Mouse (Mus musculus) liver, postnatal 0 days (tissue): Measurements from ENCODE around the gene Gm5795. TPM values are rescaled to one million over a fixed set of nuclear protein-coding genes. Genes with fewer than 3 reads are reported as not detected.
A peak's percentile ranks its signal among the peaks of the same experiment; 100 is the strongest.
"Not testable (repeated sequence)": the region's sequence is repeated elsewhere in the genome, so short reads cannot be mapped to it uniquely, and the experiment has no call there.

Experiments used
- ATAC-seq: fragments of 200-750 bp; cut with Nextera tagmentation; 2 replicates; pipeline ENCODE4 v1.8.0; 2017; ENCODE audit warnings: mild to moderate bottlenecking, moderate library complexity
- DNase-seq: peaks from one replicate; pipeline ENCODE4 v3.0.0-alpha.2; 2016
- H3K27ac ChIP-seq: fragments of 300-500 bp; sonication (generic); 2 replicates; pipeline ENCODE4 v1.5.1; 2014; ENCODE audit warnings: antibody characterized with exemption, moderate library complexity, mild to moderate bottlenecking, low read depth
- H3K27me3 ChIP-seq: fragments of 300-500 bp; sonication (generic); 2 replicates; pipeline ENCODE4 v1.6.1; 2014; ENCODE audit warnings: low read length, control low read depth, mixed read lengths; ENCODE audit not compliant: insufficient read depth
- H3K36me3 ChIP-seq: fragments of 300-500 bp; sonication (generic); replicated peaks from 2 replicates; pipeline ENCODE4 v1.6.1; 2014; ENCODE audit warnings: mild to moderate bottlenecking, control low read depth, low read length, moderate library complexity, mixed read lengths; ENCODE audit not compliant: insufficient read depth
- H3K4me1 ChIP-seq: fragments of 300-500 bp; sonication (generic); 2 replicates; pipeline ENCODE4 v1.6.1; 2014; ENCODE audit warnings: antibody characterized with exemption, mild to moderate bottlenecking, control low read depth; ENCODE audit not compliant: insufficient read depth
- H3K4me2 ChIP-seq: fragments of 300-500 bp; sonication (generic); 2 replicates; pipeline ENCODE4 v1.6.1; 2014; ENCODE audit warnings: low read depth, mild to moderate bottlenecking, low read length, moderate library complexity, mixed read lengths
- H3K4me3 ChIP-seq: fragments of 300-500 bp; sonication (generic); 2 replicates; pipeline ENCODE4 v1.5.1; 2014; ENCODE audit warnings: low read depth, low read length
- H3K9ac ChIP-seq: fragments of 300-500 bp; sonication (generic); replicated peaks from 2 replicates; pipeline ENCODE4 v1.6.1; 2014; ENCODE audit warnings: mild to moderate bottlenecking, moderate library complexity
- H3K9me3 ChIP-seq: fragments of 300-500 bp; sonication (generic); 2 replicates; pipeline ENCODE4 v1.6.1; 2016; ENCODE audit warnings: mild to moderate bottlenecking, control low read depth, low read length, mixed read lengths
- CTCF ChIP-seq: sonication (generic); IDR thresholded peaks from 2 replicates; pipeline ENCODE4 v1.5.1; 2016; ENCODE audit warnings: antibody characterized with exemption, low read depth
- WGBS: fragments of 180-500 bp; shearing (Covaris S2); extraction: QIAGEN DNeasy Blood & Tissue Kit; methylation state at CpG from one replicate; pipeline ENCODE4 v1.1.7; 2014; ENCODE audit not compliant: insufficient replicate concordance; 5-methylcytosine and 5-hydroxymethylcytosine counted together
- polyA plus RNA-seq: library from polyadenylated mRNA; unstranded; fragments of >200 nt; fragmentation: Nextera tagmentation; extraction: Ambion mirVana; gene quantifications from 2 replicates; pipeline ENCODE4 v1.2.1, GENCODE M21; 2015

Gm5795 gene
- polyA plus RNA-seq: not detected in 2 replicates

DNA sequence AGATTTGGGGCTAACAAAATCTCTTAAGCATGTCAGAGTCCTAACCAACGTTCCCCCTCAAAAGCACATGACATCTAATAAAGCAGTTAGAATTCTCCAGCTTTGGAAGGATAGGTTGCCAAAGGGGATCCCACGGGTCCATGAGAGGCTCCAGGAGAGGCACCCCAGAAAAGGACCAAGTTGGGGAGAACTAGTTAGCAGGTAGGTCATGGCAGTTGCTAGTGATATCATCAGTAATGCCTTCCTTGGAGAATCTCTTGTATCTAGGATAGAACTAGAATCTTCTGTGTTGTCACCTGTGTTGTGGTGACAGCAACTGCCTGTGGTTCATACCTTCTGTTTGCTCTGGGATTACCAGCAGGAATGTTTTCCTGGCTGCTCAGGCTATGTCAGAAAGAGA is at the start of gene Gm5795:
Gene Gm5795 (plus strand): TSS at position 301 of the 400 bp plus-strand sequence.
- DNase-seq, H3K4me1 ChIP-seq, H3K4me3 ChIP-seq, H3K36me3 ChIP-seq, H3K27me3 ChIP-seq, ATAC-seq, H3K27ac ChIP-seq, H3K4me2 ChIP-seq, H3K9me3 ChIP-seq, H3K9ac ChIP-seq: not testable (repeated sequence)
- no CpG with 5 or more reads among the region's 2 CpGs for WGBS

- not testable (repeated sequence) for H3K27ac ChIP-seq, ATAC-seq, H3K9ac ChIP-seq, H3K9me3 ChIP-seq, H3K4me2 ChIP-seq, H3K36me3 ChIP-seq, H3K27me3 ChIP-seq, H3K4me1 ChIP-seq, H3K4me3 ChIP-seq
- 1% methylated on average over 19 of the region's 62 CpGs for WGBS
- peak; percentile 12 for DNase-seq
Observed at GRCm38 (mm10) chr14:3208272-3209152, 20.5 kb downstream of the Gm5795 start, which contains the start of gene D830030K20Rik. Gene D830030K20Rik (plus strand): TSS chr14:3208488.

DNA sequence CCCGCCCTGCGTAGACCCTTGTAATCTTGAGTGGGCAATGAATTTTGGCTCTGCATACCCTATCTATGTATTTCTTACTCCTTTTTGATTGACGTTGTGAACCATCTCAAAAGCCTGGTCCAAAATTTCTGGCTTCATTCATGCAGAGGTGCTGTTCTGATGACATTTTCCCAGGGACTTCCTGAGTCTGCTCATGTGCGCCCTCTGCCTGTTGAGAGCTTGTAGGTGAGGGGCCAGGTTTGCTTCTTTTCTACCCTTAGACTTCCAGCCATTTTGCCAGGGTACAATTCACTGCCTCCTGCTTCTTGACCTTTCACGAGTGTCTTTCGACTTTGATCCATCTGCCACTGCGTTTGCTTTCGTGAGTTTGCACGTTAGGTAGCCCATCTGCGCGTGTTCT is 21.3 kb downstream of the Gm5795 start:
- H3K4me2 ChIP-seq, H3K36me3 ChIP-seq, H3K27me3 ChIP-seq, H3K9me3 ChIP-seq, ATAC-seq, H3K4me3 ChIP-seq, H3K27ac ChIP-seq, H3K4me1 ChIP-seq, H3K9ac ChIP-seq: not testable (repeated sequence)
- DNase-seq: peak; percentile 8
- peak; percentile 32 for TF ChIP-seq CTCF
- 14% methylated on average over 9 of the region's 11 CpGs for WGBS

Other genes with a start within 250 kb of the Gm5795 start
- gene Gm2888, start 158.3 kb upstream of the Gm5795 start, polyA plus RNA-seq: not detected in 2 replicates
- gene Gm2897, start 139.0 kb upstream of the Gm5795 start, polyA plus RNA-seq: 0.14 TPM in 1 of 2 replicates, not detected in the other
- gene Gm10340, start 54.3 kb upstream of the Gm5795 start, polyA plus RNA-seq: not detected in 2 replicates
- 0.46 and 0.58 TPM in 2 replicates for gene D830030K20Rik, start 20.2 kb downstream of the Gm5795 start, polyA plus RNA-seq
- not detected in 2 replicates for gene Gm2956, start 144.4 kb downstream of the Gm5795 start, polyA plus RNA-seq
- not detected in 2 replicates for gene Gm10413, start 206.8 kb downstream of the Gm5795 start, polyA plus RNA-seq
- not detected in 2 replicates for gene Gm10409, start 224.4 kb downstream of the Gm5795 start, polyA plus RNA-seq
- gene Gm3005, start 239.8 kb downstream of the Gm5795 start, polyA plus RNA-seq: not detected in 2 replicates